Mouse (Mus musculus) heart, adult 2 months (tissue): ENCODE data around the gene Gm5662. TPM values are rescaled to one million over a fixed set of nuclear protein-coding genes. Genes with fewer than 3 reads are reported as not detected.
"Not testable (repeated sequence)": the region's sequence is repeated elsewhere in the genome, so short reads cannot be mapped to it uniquely, and the experiment has no call there.

Source experiments
- DNase-seq, 2 experiments: peaks; one replicate each; pipeline ENCODE4 v3.0.0; 2021
- H3K27ac ChIP-seq: fragments of 200-600 bp; 2 replicates; pipeline ENCODE4 v1.8.1; 2022
- H3K27me3 ChIP-seq: fragments of 200-500 bp; 2 replicates; pipeline ENCODE4 v1.6.1; 2012; ENCODE audit warnings: mild to moderate bottlenecking, low read length, inconsistent platforms, mixed read lengths; ENCODE audit not compliant: control insufficient read depth, insufficient read depth
- H3K36me3 ChIP-seq: fragments of 200-500 bp; 2 replicates; pipeline ENCODE4 v1.6.1; 2012; ENCODE audit warnings: low read length, inconsistent platforms; ENCODE audit not compliant: control insufficient read depth, insufficient read depth
- H3K4me1 ChIP-seq: fragments of 200-500 bp; 2 replicates; pipeline ENCODE4 v1.6.1; 2011; ENCODE audit warnings: low read length; ENCODE audit not compliant: control insufficient read depth, insufficient read depth
- H3K4me3 ChIP-seq: fragments of 200-600 bp; 2 replicates; pipeline ENCODE4 v1.8.1; 2022
- H3K79me2 ChIP-seq: fragments of 200-500 bp; replicated peaks from 2 replicates; pipeline ENCODE4 v1.6.1; 2012; ENCODE audit warnings: mild to moderate bottlenecking, inconsistent platforms, low read length, moderate library complexity, mixed read lengths; ENCODE audit not compliant: control insufficient read depth, insufficient read depth
- H3K9ac ChIP-seq: fragments of 200-500 bp; 2 replicates; pipeline ENCODE4 v1.6.1; 2012; ENCODE audit warnings: low read depth, mild to moderate bottlenecking, control low read depth, inconsistent platforms, low read length, mixed read lengths
- CTCF ChIP-seq: fragments of 200-600 bp; IDR thresholded peaks from 2 replicates; pipeline ENCODE4 v1.8.1; 2022; ENCODE audit warnings: antibody characterized with exemption, mild to moderate bottlenecking, moderate library complexity
- EP300 ChIP-seq: fragments of 200-500 bp; IDR thresholded peaks from 2 replicates; pipeline ENCODE4 v1.6.1; 2011; ENCODE audit warnings: low read depth, low read length, control low read depth; ENCODE audit not compliant: insufficient read depth
- POLR2A ChIP-seq: fragments of 200-500 bp; IDR thresholded peaks from 2 replicates; pipeline ENCODE4 v1.6.1; 2011; ENCODE audit warnings: mild to moderate bottlenecking, low read depth, low read length, control low read depth; ENCODE audit not compliant: insufficient read depth
- WGBS: fragments of 180-500 bp; shearing (Covaris S2); methylation state at CpG from one replicate; pipeline ENCODE4 v1.1.7; 2018; 5-methylcytosine and 5-hydroxymethylcytosine counted together
- intact Hi-C: fragments of 180-260 bp; cut with DNase I; formaldehyde crosslinking; loops from one replicate; pipeline ENCODE4 v1.15.1; 2025
- long read RNA-seq: library from polyadenylated mRNA; stranded (forward); transcript quantifications from one replicate; pipeline ENCODE4 v2.0.0, GENCODE M21; 2021
- polyA plus RNA-seq: library from polyadenylated mRNA; depleted of rRNA; stranded (reverse); fragments of >200 nt; gene quantifications from 2 replicates; pipeline ENCODE4 v1.2.3, GENCODE M21; 2012; rRNA removed
- total RNA-seq, 2 experiments: library from RNA; stranded (reverse); gene quantifications; 2 replicates each; pipeline ENCODE4 v1.2.3; 2021

Gene Gm5662
- total RNA-seq (not detected), polyA plus RNA-seq (not detected in 2 replicates)
- long read RNA-seq: 0 reads

- WGBS: 72% methylated on average over 5 of the region's 5 CpGs
- intact Hi-C loops, H3K4me1 ChIP-seq: not testable (repeated sequence)
Observed at GRCm38 (mm10) chr12:88274400-88274799, at the start of gene Gm5662. Gm5662 (minus strand) TSS chr12:88274500.

GRCm38 (mm10) chr12:88323926-88324325 is 49.6 kb upstream of the Gm5662 start, which contains the start of gene Gm5039:
Gm5039 (minus strand) TSS chr12:88324026.
- H3K9ac ChIP-seq, H3K36me3 ChIP-seq, H3K4me1 ChIP-seq, H3K27ac ChIP-seq, DNase-seq, H3K27me3 ChIP-seq, H3K79me2 ChIP-seq, intact Hi-C loops, H3K4me3 ChIP-seq: not testable (repeated sequence)
- WGBS: 77% methylated on average over 2 of the region's 2 CpGs

More at GRCm38 (mm10) chr12:88274400-88274799, at the start of gene Gm5662:
- H3K79me2 ChIP-seq, H3K36me3 ChIP-seq, DNase-seq, H3K27me3 ChIP-seq, H3K4me3 ChIP-seq, H3K9ac ChIP-seq, H3K27ac ChIP-seq: not testable (repeated sequence)

GRCm38 (mm10) chr12:88314556-88314955 is 40.3 kb upstream of the Gm5662 start:
- H3K9ac ChIP-seq: no peak overlapping the region
- H3K4me1 ChIP-seq: no peaks in the 10 kb centered on the region
- TF ChIP-seq CTCF (no peak), EP300 (no peak), POLR2A (no peak)
- H3K36me3 ChIP-seq: no peaks in the 10 kb centered on the region
- intact Hi-C loops: no loop called here
- WGBS: 56% methylated on average over 3 of the region's 3 CpGs
- H3K79me2 ChIP-seq: no peaks in the 10 kb centered on the region
- DNase-seq: no peak
- no peaks in the 10 kb centered on the region for H3K27me3 ChIP-seq
- H3K4me3 ChIP-seq: no peak overlapping the region
- H3K27ac ChIP-seq: no peak overlapping the region

- H3K9ac ChIP-seq, H3K27ac ChIP-seq, H3K4me3 ChIP-seq, intact Hi-C loops, H3K36me3 ChIP-seq, H3K27me3 ChIP-seq, H3K79me2 ChIP-seq, H3K4me1 ChIP-seq, DNase-seq: not testable (repeated sequence)
- WGBS: 54% methylated on average over 2 of the region's 2 CpGs
Observed at GRCm38 (mm10) chr12:88297171-88297570, 22.9 kb upstream of the Gm5662 start.

DNA sequence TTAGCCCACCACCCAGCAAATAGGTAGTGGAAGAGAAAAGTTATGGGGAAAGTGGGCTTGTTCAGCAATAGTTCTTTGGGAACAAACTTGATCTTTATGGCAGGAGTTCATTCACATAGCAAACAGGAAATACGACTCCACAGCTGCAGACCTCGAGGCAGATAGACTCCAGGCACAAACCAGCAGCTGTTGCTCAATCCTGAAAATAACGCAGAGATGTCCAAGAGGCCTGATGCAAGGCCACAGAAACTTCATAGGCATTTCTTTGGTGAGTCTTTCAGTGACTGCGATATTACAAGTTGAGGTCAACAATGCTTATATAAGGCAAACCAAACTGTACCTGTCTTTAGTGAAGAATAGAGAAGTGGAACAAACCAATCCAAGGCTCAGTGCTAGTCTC is 18.8 kb upstream of the Gm5662 start:
- H3K27me3 ChIP-seq, H3K9ac ChIP-seq, H3K79me2 ChIP-seq, H3K4me1 ChIP-seq, H3K4me3 ChIP-seq, intact Hi-C loops, H3K36me3 ChIP-seq, H3K27ac ChIP-seq, DNase-seq: not testable (repeated sequence)
- WGBS: 50% methylated on average over 4 of the region's 4 CpGs

- H3K9ac ChIP-seq, H3K27ac ChIP-seq, H3K4me3 ChIP-seq, H3K79me2 ChIP-seq, H3K36me3 ChIP-seq, H3K27me3 ChIP-seq, H3K4me1 ChIP-seq, intact Hi-C loops, DNase-seq: not testable (repeated sequence)
- WGBS: 90% methylated on average over 5 of the region's 5 CpGs
Observed at GRCm38 (mm10) chr12:88285224-88285623, 10.9 kb upstream of the Gm5662 start.

DNA sequence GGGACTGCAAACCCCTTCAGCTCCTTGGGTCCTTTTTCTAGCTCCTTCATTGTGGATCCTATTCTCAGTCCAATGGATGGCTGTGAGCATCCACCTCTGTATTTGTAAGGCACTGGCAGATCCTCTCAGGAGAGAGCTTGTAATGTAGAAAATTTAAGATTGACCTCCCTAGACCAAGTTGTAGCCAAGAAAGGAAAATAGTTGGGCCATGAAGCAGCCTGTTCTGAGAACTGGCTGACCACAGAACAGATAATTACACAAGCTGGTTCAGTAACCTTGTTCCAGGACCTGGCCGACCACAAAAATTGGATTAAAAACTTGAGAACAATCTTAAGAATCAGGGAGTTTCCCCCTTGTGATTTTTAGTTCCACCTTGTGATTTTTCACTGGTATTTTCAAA is 17.1 kb downstream of the Gm5662 start:
- Histone ChIP-seq H3K27me3 (no peaks in the 10 kb centered on the region), H3K4me3 (no peak overlapping the region), H3K27ac (no peak overlapping the region), H3K9ac (no peak overlapping the region), H3K4me1 (no peaks in the 10 kb centered on the region), H3K36me3 (no peaks in the 10 kb centered on the region), H3K79me2 (no peaks in the 10 kb centered on the region)
- 34% methylated on average over 1 of the region's 1 CpGs for WGBS
- no peak for TF ChIP-seq CTCF
- TF ChIP-seq EP300: no peak
- no peak for TF ChIP-seq POLR2A
- no peak for DNase-seq
- intact Hi-C loops: no loop called here

GRCm38 (mm10) chr12:88255917-88256316 is 18.4 kb downstream of the Gm5662 start:
- H3K4me1 ChIP-seq, H3K27me3 ChIP-seq, H3K9ac ChIP-seq, intact Hi-C loops, H3K4me3 ChIP-seq, H3K36me3 ChIP-seq, H3K27ac ChIP-seq, H3K79me2 ChIP-seq, DNase-seq: not testable (repeated sequence)
- WGBS: 40% methylated on average over 2 of the region's 2 CpGs

- H3K27ac ChIP-seq, H3K27me3 ChIP-seq, DNase-seq, H3K36me3 ChIP-seq, H3K9ac ChIP-seq, H3K4me3 ChIP-seq, H3K79me2 ChIP-seq, H3K4me1 ChIP-seq, intact Hi-C loops: not testable (repeated sequence)
- WGBS: 46% methylated on average over 1 of the region's 2 CpGs
Observed at GRCm38 (mm10) chr12:88250000-88250399, 24.3 kb downstream of the Gm5662 start, which contains the start of gene Gm8332. Gm8332 (minus strand) TSS chr12:88250100.

DNA sequence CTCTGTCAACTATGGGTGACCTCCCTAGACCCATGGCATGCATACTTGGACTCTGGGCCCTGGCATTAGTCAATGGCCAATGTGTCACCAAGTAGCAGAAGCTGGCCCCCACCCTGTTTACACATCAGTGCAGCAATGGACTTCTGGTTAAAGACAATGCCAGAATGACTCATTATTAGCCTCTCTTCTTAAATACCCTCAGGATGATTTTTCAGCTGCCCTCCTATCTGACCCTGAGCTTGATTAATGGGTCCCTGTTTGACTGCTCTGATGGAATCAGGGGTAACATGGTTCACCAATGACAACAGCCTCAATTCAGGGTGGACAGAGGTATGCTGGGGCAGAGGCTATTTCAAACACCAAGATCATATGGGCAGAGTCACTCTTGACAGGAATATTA is 28.5 kb downstream of the Gm5662 start:
- intact Hi-C loops, H3K4me1 ChIP-seq, DNase-seq, H3K27ac ChIP-seq, H3K27me3 ChIP-seq, H3K36me3 ChIP-seq, H3K9ac ChIP-seq, H3K4me3 ChIP-seq, H3K79me2 ChIP-seq: not testable (repeated sequence)
